Mouse (Mus musculus): Measurements from ENCODE around the gene Pkhd1.

- TF ChIP-seq CTCF (IDR thresholded peaks at IDR 0.05; ENCODE audit: low read depth) (no peak), EP300 (IDR thresholded peaks at IDR 0.05; ENCODE audit: low read depth) (no peak)
Observed at GRCm38 (mm10) chr1:20069733-20070132, 548.1 kb downstream of the Pkhd1 start.
